Mouse (Mus musculus): Measurements from ENCODE around the gene Tssk3. TPM values are rescaled to one million over a fixed set of nuclear protein-coding genes. Genes with fewer than 3 reads are reported as not detected.
"Not testable (repeated sequence)": the region's sequence is repeated elsewhere in the genome, so short reads cannot be mapped to it uniquely, and the experiment has no call there.

Gene Tssk3
- total RNA-seq (2021) = 1 to 10 TPM; 1.0 TPM

GRCm38 (mm10) chr4:129490972-129491880, at the start of gene Tssk3, which contains the start of gene Fam229a:
TSS of gene Tssk3 (minus strand) at chr4:129491022.
TSS of gene Fam229a (plus strand) at chr4:129491190.
- peak; percentile 43 for DNase-seq
- intact Hi-C loops (cut with DNase I) = no loop called here

GRCm38 (mm10) chr4:129540012-129540411, 49.2 kb upstream of the Tssk3 start:
- intact Hi-C loops (cut with DNase I) = no loop called here
- peak; percentile 16 for DNase-seq

DNA sequence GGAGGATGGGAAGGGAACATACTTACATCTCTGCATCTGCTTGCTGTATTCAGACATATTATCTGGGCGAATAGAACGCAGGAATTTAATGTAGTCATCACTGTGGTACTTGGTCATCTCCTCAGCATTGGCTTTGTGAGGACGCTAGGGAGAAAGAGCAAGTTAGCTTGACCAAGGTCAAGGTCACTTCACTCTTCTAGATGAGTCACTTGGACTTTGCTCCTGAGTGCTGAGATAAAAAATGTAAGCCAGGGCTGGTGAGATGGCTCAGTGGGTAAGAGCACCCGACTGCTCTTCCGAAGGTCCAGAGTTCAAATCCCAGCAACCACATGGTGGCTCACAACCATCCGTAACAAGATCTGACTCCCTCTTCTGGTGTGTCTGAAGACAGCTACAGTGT, 38.1 kb upstream of the Tssk3 start:
- DNase-seq; intact Hi-C loops (cut with DNase I): not testable (repeated sequence)

- intact Hi-C loops (cut with DNase I) = no loop called here
- no peak for DNase-seq
Observed at GRCm38 (mm10) chr4:129525889-129526288, 35.1 kb upstream of the Tssk3 start.

GRCm38 (mm10) chr4:129525338-129525737, 34.5 kb upstream of the Tssk3 start:
- DNase-seq = no peak
- intact Hi-C loops (cut with DNase I) = no loop called here

DNA sequence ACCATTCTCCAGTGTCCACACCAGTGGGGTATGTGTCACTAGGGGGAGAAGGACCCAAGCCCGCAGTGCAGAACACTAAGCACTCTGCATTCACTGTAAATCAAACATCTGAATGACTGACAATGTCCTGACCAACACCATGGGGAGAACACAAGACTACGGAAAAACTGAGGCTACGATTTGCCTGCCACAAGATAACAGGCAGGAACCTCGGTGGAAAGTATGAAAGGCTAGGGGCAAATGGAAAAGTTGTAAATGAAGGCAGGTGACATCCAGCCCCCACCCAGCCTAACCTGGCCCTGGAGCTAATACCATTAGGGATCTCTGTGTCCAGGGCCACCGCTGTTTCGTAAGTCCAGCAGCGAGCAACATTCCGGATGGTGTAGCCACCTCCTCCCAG, 27.7 kb upstream of the Tssk3 start:
- no peak for DNase-seq
- intact Hi-C loops (cut with DNase I) = loop anchor here (10.0 kb wide), 1 partner anchor 86 kb away; the partner anchor contains the start of genes Eif3i and Tmem234

GRCm38 (mm10) chr4:129516925-129517324, 26.1 kb upstream of the Tssk3 start:
- intact Hi-C loops (cut with DNase I) = loop anchor here (10.0 kb wide), 1 partner anchor 88 kb away; the partner anchor contains the start of genes Eif3i and Tmem234
- DNase-seq = no peak

DNA sequence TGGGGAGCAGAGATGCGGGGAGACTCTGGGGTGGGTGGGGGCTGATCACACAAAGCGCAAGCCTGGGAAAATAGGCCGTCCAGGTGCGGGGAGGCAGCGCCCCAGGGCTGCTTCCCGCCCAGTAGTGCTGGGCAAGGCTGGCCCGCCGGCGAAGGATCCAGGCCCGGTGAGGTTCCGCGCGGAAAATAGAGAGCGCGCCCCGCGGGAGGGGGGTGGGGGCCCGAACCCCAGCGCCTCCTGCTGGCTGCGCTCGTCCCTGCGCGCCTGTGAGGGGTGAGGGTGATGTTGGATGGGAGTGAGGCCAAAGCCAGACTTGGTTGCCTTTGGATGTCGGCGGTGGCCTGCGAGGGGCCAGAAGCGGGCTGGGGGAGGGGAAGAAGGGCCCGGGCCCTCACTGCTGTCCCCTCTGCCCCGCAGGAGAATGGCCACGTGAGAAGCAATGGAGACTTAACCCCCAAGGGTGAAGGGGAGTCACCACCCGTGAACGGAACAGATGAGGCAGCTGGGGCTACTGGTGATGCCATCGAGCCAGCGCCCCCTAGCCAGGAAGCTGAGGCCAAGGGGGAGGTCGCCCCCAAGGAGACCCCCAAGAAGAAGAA, 23.6 kb upstream of the Tssk3 start:
- intact Hi-C loops (cut with DNase I) = loop anchor here (10.0 kb wide), 1 partner anchor 90 kb away; the partner anchor contains the start of genes Eif3i and Tmem234
- peak; percentile 77 for DNase-seq

- no peak for DNase-seq
- intact Hi-C loops (cut with DNase I) = loop anchor here (10.0 kb wide), 1 partner anchor 91 kb away; the partner anchor contains the start of genes Eif3i and Tmem234
Observed at GRCm38 (mm10) chr4:129513891-129514290, 23.1 kb upstream of the Tssk3 start.

GRCm38 (mm10) chr4:129513086-129513767, 22.4 kb upstream of the Tssk3 start, which contains the start of gene Marcksl1:
TSS of gene Marcksl1 (plus strand) at chr4:129513581.
- intact Hi-C loops (cut with DNase I) = loop anchor here (10.0 kb wide), 1 partner anchor 92 kb away; the partner anchor contains the start of genes Eif3i and Tmem234

GRCm38 (mm10) chr4:129511413-129512096, 20.7 kb upstream of the Tssk3 start:
- intact Hi-C loops (cut with DNase I) = loop anchor here (10.0 kb wide), 1 partner anchor 93 kb away; the partner anchor contains the start of genes Eif3i and Tmem234
- no peak for DNase-seq

More at GRCm38 (mm10) chr4:129513086-129513767, 22.4 kb upstream of the Tssk3 start, which contains the start of gene Marcksl1:
- peak; percentile 97 for DNase-seq

DNA sequence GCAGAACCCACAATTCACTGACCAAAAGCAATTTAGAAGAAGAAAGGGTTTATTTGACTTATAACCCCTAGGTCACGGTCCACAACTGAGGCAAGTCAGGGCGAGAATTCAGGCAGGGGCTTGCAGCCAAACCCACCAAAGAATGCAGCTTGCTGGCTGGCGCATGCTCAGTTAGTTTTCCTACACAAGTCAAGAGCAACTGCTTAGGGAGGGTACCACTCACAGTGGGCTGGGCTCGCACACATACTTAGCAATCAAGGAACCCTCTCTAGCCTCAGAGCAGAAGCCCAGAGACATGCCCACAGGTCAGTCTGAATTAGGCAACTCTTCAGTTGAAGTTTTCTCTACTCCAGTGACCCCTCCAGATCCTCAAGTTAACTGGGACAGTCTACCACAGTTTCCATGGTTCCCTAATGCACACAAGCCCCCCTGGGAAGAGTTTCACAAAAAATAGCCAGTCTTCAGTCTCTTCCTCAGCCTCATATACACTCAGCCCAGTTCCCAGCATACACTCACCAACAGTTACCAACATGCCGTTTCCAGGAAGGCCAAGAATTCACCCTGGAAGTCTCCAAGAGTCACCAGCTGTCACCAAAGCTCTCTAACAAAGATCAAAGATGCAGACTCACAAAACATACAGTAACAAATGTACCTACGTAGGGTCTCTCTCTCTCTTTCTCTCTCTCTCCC, 20.0 kb upstream of the Tssk3 start:
- DNase-seq = no peak
- intact Hi-C loops (cut with DNase I) = loop anchor here (10.0 kb wide), 1 partner anchor 94 kb away; the partner anchor contains the start of genes Eif3i and Tmem234

- DNase-seq = no peak
- intact Hi-C loops (cut with DNase I) = loop anchor here (10.0 kb wide), 1 partner anchor 95 kb away; the partner anchor contains the start of genes Eif3i and Tmem234
Observed at GRCm38 (mm10) chr4:129509650-129510049, 18.8 kb upstream of the Tssk3 start.

- peak; percentile 53 for DNase-seq
- intact Hi-C loops (cut with DNase I) = no loop called here
Observed at GRCm38 (mm10) chr4:129508834-129509600, 18.2 kb upstream of the Tssk3 start.

GRCm38 (mm10) chr4:129508237-129508515, 17.4 kb upstream of the Tssk3 start:
- DNase-seq = no peak
- intact Hi-C loops (cut with DNase I) = no loop called here

DNA sequence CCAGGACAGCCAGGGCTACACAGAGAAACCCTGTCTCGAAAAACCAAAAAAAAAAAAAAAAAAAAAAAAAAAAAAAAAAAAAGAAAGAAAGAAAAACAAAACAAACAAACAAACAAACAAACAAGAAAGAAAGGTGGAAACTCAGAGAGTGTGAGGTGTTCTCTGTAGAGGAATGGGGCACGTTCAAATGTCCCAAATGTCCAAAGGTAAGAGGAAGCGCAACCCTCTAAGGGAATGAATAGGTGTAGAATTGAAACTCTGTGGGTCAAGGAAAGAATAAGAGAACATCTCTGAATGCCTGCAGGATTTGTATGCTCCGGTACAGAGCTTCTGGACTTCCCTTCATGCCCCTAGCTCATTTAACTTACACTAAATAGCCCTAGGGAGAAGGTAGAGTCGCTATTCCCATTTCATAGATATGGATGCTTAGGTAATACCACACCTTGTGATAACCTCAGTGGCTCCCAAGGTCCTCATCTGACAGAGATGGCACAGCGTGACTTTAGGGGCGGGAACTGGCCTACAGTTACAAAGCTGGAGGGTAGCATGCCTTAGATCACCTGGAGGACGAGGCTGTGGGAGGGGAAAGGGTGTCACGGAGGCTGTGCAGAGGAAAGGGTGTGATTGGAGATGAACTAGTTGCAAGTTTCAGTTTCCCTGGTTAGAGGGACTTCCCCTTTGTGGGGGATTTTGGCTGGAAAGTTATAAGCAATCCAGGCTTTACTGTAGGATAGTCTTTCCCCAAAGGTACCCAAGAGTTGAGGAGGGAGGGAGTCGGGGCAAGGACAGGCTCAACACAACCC, 16.8 kb upstream of the Tssk3 start:
- intact Hi-C loops (cut with DNase I) = no loop called here

GRCm38 (mm10) chr4:129505511-129505910, 14.7 kb upstream of the Tssk3 start:
- intact Hi-C loops (cut with DNase I) = no loop called here

More for the DNA sequence above, 16.8 kb upstream of the Tssk3 start:
- no peak for DNase-seq

More at GRCm38 (mm10) chr4:129505511-129505910, 14.7 kb upstream of the Tssk3 start:
- DNase-seq = no peak

Measured in left cerebral cortex, postnatal 4 days (tissue).